25 mouse cellular contexts compared by ENCODE assay signal in the genomic region with DNA sequence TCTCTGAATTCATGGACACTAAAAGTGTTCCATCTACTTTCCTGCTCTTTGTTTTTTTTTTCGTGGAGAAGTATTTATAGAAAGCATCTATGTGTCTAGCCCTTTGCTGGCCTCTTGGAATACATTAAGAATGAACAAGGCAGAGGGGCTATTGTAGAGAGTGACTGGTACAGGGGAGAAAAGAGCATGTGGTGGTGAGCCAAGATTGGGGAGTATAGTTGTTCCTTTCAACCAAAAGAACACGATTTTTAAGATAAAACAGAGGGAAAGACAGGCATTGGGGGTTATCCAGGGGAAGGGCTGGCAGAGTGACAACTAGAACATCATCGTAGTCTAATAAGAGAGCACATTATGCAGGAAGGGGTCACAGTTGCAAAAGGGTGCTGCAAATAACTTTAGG.
"Had no signal": no experiment of that assay in that cellular context is flagged by ENCODE, and none has a peak within 500 bp of the region (broad histone marks: within the 10 kb centered on the region; RNA-seq: fewer than 3 reads in every experiment).

No protein-coding gene starts in this region.

- H3K4me3 ChIP-seq: heart, adult 2 months; heart, embryonic 13.5 days; heart, embryonic 15.5 days; hindbrain, embryonic 13.5 days; hindbrain, embryonic 15.5 days; intestine, embryonic 15.5 days; layer of hippocampus, adult 2 months; left cerebral cortex, adult 2 months; limb, embryonic 13.5 days; liver, embryonic 13.5 days; liver, embryonic 15.5 days had no signal

- H3K4me1 ChIP-seq: hindbrain, embryonic 13.5 days; hindbrain, embryonic 15.5 days; intestine, embryonic 15.5 days; limb, embryonic 13.5 days; liver, embryonic 13.5 days; liver, embryonic 15.5 days had no signal

- H3K36me3 ChIP-seq: heart, embryonic 13.5 days; heart, embryonic 15.5 days; hindbrain, embryonic 13.5 days; hindbrain, embryonic 15.5 days; intestine, embryonic 15.5 days; limb, embryonic 13.5 days; liver, embryonic 13.5 days; liver, embryonic 15.5 days had no signal

- H3K27ac ChIP-seq: heart, adult 2 months; heart, embryonic 13.5 days; heart, embryonic 15.5 days; hindbrain, embryonic 13.5 days; hindbrain, embryonic 15.5 days; intestine, embryonic 15.5 days; layer of hippocampus, adult 2 months; left cerebral cortex, adult 2 months; limb, embryonic 13.5 days; liver, embryonic 13.5 days; liver, embryonic 15.5 days had no signal

- H3K27me3 ChIP-seq: heart, embryonic 13.5 days; heart, embryonic 15.5 days; hindbrain, embryonic 13.5 days; hindbrain, embryonic 15.5 days; intestine, embryonic 15.5 days; limb, embryonic 13.5 days; liver, embryonic 13.5 days; liver, embryonic 15.5 days had no signal

- H3K4me2 ChIP-seq: heart, embryonic 11.5 days; heart, embryonic 13.5 days; heart, embryonic 15.5 days; hindbrain, embryonic 13.5 days; hindbrain, embryonic 15.5 days; intestine, embryonic 15.5 days; limb, embryonic 13.5 days; liver, embryonic 11.5 days; liver, embryonic 13.5 days; liver, embryonic 15.5 days had no signal

- DNase-seq: gastrocnemius, postnatal 14 days; gastrocnemius, postnatal 36 days; heart, adult 2 months; heart, postnatal 14 days; heart, postnatal 36 days; kidney, adult 18-20 months; kidney, adult 8-10 months; kidney, postnatal 10 days; kidney, postnatal 25 days; kidney, postnatal 4 days; liver; liver, embryonic 13.5 days had no signal

- H3K9me3 ChIP-seq: heart, embryonic 13.5 days; heart, embryonic 15.5 days; hindbrain, embryonic 13.5 days; hindbrain, embryonic 15.5 days; intestine, embryonic 15.5 days; limb, embryonic 13.5 days; liver, embryonic 13.5 days; liver, embryonic 15.5 days had no signal

- H3K9ac ChIP-seq: heart, embryonic 13.5 days; heart, embryonic 15.5 days; hindbrain, embryonic 13.5 days; hindbrain, embryonic 15.5 days; intestine, embryonic 15.5 days; limb, embryonic 13.5 days; liver, embryonic 13.5 days; liver, embryonic 15.5 days had no signal

- ATAC-seq: inflammation-experienced regulatory T-cells, adult 6 months; intestine, embryonic 15.5 days; intestine, postnatal 0 days had no signal
